Mouse (Mus musculus): ENCODE results near the gene Klk6. TPM values are rescaled to one million over a fixed set of nuclear protein-coding genes. Genes with fewer than 3 reads are reported as not detected.

Klk6 gene
- total RNA-seq (2014; fragmentation: Nextera tagmentation) (not detected in 2 replicates), total RNA-seq (2017) (0.05 TPM in 1 of 2 replicates, not detected in the other), polyA plus RNA-seq (2012) (not detected in 2 replicates)

DNA sequence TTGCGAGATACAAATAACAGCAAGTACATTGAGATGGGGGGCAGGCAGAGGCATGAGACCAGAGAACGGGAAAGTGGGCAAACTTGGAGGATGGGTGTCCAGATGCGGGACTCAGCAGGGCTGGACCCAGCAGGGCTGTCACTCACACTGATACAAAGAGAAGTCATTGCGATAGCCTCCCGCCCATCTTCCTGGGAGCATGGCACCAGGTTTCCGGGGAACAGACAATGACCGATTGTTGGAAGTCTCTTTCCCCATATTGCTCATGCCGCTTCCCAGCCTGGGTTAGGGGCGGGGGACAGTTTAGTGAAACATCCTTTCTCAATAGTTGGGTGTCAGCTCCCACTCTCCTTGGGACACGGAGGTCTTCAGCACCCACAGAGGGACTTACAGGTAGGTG lies at the start of gene Klk6:
TSS of gene Klk6 (plus strand) at position 301 of the 400 bp plus-strand sequence.
- Histone ChIP-seq H3K36me3 (replicated peaks) (no peaks in the 10 kb centered on the region), H3K4me3 (ENCODE audit: low read depth, low read length) (no peak within 1 kb of the TSS), H3K4me1 (ENCODE audit: insufficient read depth, low read depth, low read length) (no peaks in the 10 kb centered on the region), H3K27me3 (ENCODE audit: insufficient read depth, low read length) (no peaks in the 10 kb centered on the region), H3K9me3 (replicated peaks) (no peaks in the 10 kb centered on the region)
- no peak for TF ChIP-seq CTCF (IDR thresholded peaks at IDR 0.05; ENCODE audit: low read depth, low read length)
- TF ChIP-seq POLR2AphosphoS5 (IDR thresholded peaks at IDR 0.05; ENCODE audit: insufficient replicate concordance, low read depth, low read length): no peak
- TF ChIP-seq TAL1 (conservative IDR thresholded peaks at IDR 0.05; ENCODE audit: low read depth, low read length): no peak
- no peak for TF ChIP-seq GATA1 (IDR thresholded peaks at IDR 0.05; ENCODE audit: borderline replicate concordance, low read length)
- TF ChIP-seq GATA2 (IDR thresholded peaks at IDR 0.05; ENCODE audit: borderline replicate concordance, low read depth, low read length): no peak
- no peak for DNase-seq (ENCODE audit: low spot score)
- no peak for ATAC-seq (ENCODE audit: extremely low read depth, insufficient number of reproducible peaks, low FRiP score, poor library complexity, severe bottlenecking)

DNA sequence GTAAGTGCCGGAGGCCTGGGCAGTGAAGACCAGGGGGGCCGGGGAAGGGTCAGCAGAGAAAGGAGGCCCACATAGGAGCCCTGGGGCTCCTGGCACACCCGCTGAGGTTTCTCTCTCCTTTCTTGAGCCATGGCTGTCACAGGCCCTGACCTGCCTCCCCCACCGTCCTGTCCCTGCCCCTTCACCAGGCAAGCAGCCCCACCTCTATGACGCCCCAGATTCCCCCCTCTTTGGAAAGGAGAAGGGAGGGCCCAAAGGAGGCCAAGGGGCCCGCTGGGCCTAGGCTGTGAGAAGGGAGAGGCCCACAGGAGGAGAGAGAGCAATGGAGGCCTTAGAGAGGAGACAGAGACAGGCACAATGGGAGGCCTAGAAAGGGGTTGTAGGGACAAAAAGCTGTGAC lies 49.5 kb upstream of the Klk6 start:
- Histone ChIP-seq H3K27me3 (ENCODE audit: insufficient read depth, low read length) (no peaks in the 10 kb centered on the region), H3K4me1 (ENCODE audit: insufficient read depth, low read depth, low read length) (no peaks in the 10 kb centered on the region), H3K4me3 (ENCODE audit: low read depth, low read length) (no peak overlapping the region), H3K9me3 (replicated peaks) (no peaks in the 10 kb centered on the region), H3K36me3 (replicated peaks) (no peaks in the 10 kb centered on the region)
- TF ChIP-seq TAL1 (conservative IDR thresholded peaks at IDR 0.05; ENCODE audit: low read depth, low read length) (no peak), GATA1 (IDR thresholded peaks at IDR 0.05; ENCODE audit: borderline replicate concordance, low read length) (no peak), CTCF (IDR thresholded peaks at IDR 0.05; ENCODE audit: low read depth, low read length) (no peak), GATA2 (IDR thresholded peaks at IDR 0.05; ENCODE audit: borderline replicate concordance, low read depth, low read length) (no peak), POLR2AphosphoS5 (IDR thresholded peaks at IDR 0.05; ENCODE audit: insufficient replicate concordance, low read depth, low read length) (no peak)
- no peak for DNase-seq (ENCODE audit: low spot score)
- ATAC-seq (ENCODE audit: extremely low read depth, insufficient number of reproducible peaks, low FRiP score, poor library complexity, severe bottlenecking): no peak

DNA sequence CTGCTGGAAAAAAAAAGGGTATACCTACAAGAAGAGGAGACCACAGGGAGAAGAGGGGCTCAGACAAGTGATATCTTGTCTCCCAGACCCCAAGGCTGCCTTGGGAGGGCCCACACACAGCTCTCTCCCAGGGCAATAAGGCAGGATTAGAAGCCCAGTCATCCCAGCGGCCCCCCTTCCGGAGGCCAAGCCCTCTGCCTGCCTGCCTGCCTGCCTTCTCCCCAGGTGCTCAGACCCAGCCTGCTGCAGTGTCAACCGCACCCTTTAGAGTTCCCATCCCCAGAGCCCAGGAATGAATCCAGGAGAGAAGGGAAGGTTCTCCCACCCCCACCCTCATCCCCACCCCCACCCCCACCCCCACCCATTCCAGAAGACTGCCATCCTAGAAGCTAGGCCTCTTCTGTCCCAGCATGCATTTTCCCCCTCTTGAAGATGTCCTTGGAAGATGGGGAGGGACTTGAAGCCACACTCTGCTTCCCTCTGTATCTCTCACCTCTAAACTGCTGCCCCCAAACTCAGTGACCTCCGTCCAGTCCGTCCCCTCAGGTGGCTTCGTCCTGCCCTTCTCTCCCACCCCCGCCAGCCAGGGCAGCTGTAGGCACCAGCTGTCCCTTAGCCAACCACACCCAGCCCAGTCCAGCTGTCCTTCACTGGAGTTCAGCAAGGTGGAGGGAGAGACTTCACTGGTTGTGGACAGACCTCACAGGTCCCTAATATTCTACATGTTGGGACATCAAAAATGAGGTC lies 48.8 kb upstream of the Klk6 start:
- H3K36me3 ChIP-seq (replicated peaks): no peaks in the 10 kb centered on the region
- no peak overlapping the region for H3K4me3 ChIP-seq (ENCODE audit: low read depth, low read length)
- no peak for TF ChIP-seq CTCF (IDR thresholded peaks at IDR 0.05; ENCODE audit: low read depth, low read length)
- TF ChIP-seq TAL1 (conservative IDR thresholded peaks at IDR 0.05; ENCODE audit: low read depth, low read length): no peak
- TF ChIP-seq POLR2AphosphoS5 (IDR thresholded peaks at IDR 0.05; ENCODE audit: insufficient replicate concordance, low read depth, low read length): no peak
- TF ChIP-seq GATA1 (IDR thresholded peaks at IDR 0.05; ENCODE audit: borderline replicate concordance, low read length): no peak
- no peak for TF ChIP-seq GATA2 (IDR thresholded peaks at IDR 0.05; ENCODE audit: borderline replicate concordance, low read depth, low read length)
- ATAC-seq (ENCODE audit: extremely low read depth, insufficient number of reproducible peaks, low FRiP score, poor library complexity, severe bottlenecking) (no peak), DNase-seq (ENCODE audit: low spot score) (no peak)
- no peaks in the 10 kb centered on the region for H3K9me3 ChIP-seq (replicated peaks)
- no peaks in the 10 kb centered on the region for H3K27me3 ChIP-seq (ENCODE audit: insufficient read depth, low read length)
- no peaks in the 10 kb centered on the region for H3K4me1 ChIP-seq (ENCODE audit: insufficient read depth, low read depth, low read length)

GRCm38 (mm10) chr7:43776506-43776905 lies 47.8 kb upstream of the Klk6 start:
- no peak overlapping the region for H3K4me3 ChIP-seq (ENCODE audit: low read depth, low read length)

GRCm38 (mm10) chr7:43777423-43777822 lies 46.9 kb upstream of the Klk6 start:
- no peaks in the 10 kb centered on the region; the same call in 1 of the 2 replicates for H3K27me3 ChIP-seq (ENCODE audit: insufficient read depth, low read length)
- no peaks in the 10 kb centered on the region for H3K36me3 ChIP-seq (replicated peaks)
- H3K4me1 ChIP-seq (ENCODE audit: insufficient read depth, low read depth, low read length): no peaks in the 10 kb centered on the region
- 0 out of 2 replicates have a peak, but pooled peaks cover 7% of the 10 kb centered on the region for H3K9me3 ChIP-seq (replicated peaks)
- DNase-seq (ENCODE audit: low spot score): no peak
- TF ChIP-seq CTCF (IDR thresholded peaks at IDR 0.05; ENCODE audit: low read depth, low read length): no peak
- no peak for TF ChIP-seq GATA1 (IDR thresholded peaks at IDR 0.05; ENCODE audit: borderline replicate concordance, low read length)
- TF ChIP-seq POLR2AphosphoS5 (IDR thresholded peaks at IDR 0.05; ENCODE audit: insufficient replicate concordance, low read depth, low read length): no peak
- TF ChIP-seq TAL1 (conservative IDR thresholded peaks at IDR 0.05; ENCODE audit: low read depth, low read length): no peak
- no peak for TF ChIP-seq GATA2 (IDR thresholded peaks at IDR 0.05; ENCODE audit: borderline replicate concordance, low read depth, low read length)
- ATAC-seq (ENCODE audit: extremely low read depth, insufficient number of reproducible peaks, low FRiP score, poor library complexity, severe bottlenecking): no peak
- H3K4me3 ChIP-seq (ENCODE audit: low read depth, low read length): no peak overlapping the region

More at GRCm38 (mm10) chr7:43776506-43776905, 47.8 kb upstream of the Klk6 start:
- Histone ChIP-seq H3K4me1 (ENCODE audit: insufficient read depth, low read depth, low read length) (no peaks in the 10 kb centered on the region), H3K27me3 (ENCODE audit: insufficient read depth, low read length) (no peaks in the 10 kb centered on the region; the same call in 1 of the 2 replicates), H3K36me3 (replicated peaks) (no peaks in the 10 kb centered on the region), H3K9me3 (replicated peaks) (0 out of 2 replicates have a peak, but pooled peaks cover 2% of the 10 kb centered on the region)
- no peak for ATAC-seq (ENCODE audit: extremely low read depth, insufficient number of reproducible peaks, low FRiP score, poor library complexity, severe bottlenecking)
- no peak for DNase-seq (ENCODE audit: low spot score)
- TF ChIP-seq CTCF (IDR thresholded peaks at IDR 0.05; ENCODE audit: low read depth, low read length) (no peak), POLR2AphosphoS5 (IDR thresholded peaks at IDR 0.05; ENCODE audit: insufficient replicate concordance, low read depth, low read length) (no peak), GATA2 (IDR thresholded peaks at IDR 0.05; ENCODE audit: borderline replicate concordance, low read depth, low read length) (no peak), GATA1 (IDR thresholded peaks at IDR 0.05; ENCODE audit: borderline replicate concordance, low read length) (no peak), TAL1 (conservative IDR thresholded peaks at IDR 0.05; ENCODE audit: low read depth, low read length) (no peak)

All from G1E (cell line).